Mouse (Mus musculus) testis, adult 2 months (tissue): ENCODE measurements at regions not wholly inside any gene's neighbourhood (a gene's known extent, or its start where the extent isn't known, plus 50 kb on each side); places are given as distances from the start of the nearest gene placed in this dataset.

ENCODE experiments used
- H3K27ac ChIP-seq: fragments of 200-500 bp; 2 replicates; pipeline ENCODE4 v1.5.1; 2012; ENCODE audit warnings: low read depth, low read length; ENCODE audit not compliant: control insufficient read depth, insufficient read depth
- H3K27me3 ChIP-seq: fragments of 200-500 bp; 2 replicates; pipeline ENCODE4 v1.6.1; 2012; ENCODE audit warnings: mild to moderate bottlenecking, low read length, moderate library complexity; ENCODE audit not compliant: control insufficient read depth, insufficient read depth
- H3K36me3 ChIP-seq: fragments of 200-500 bp; 2 replicates; pipeline ENCODE4 v1.6.1; 2012; ENCODE audit warnings: mild to moderate bottlenecking, low read length; ENCODE audit not compliant: control insufficient read depth, insufficient read depth
- H3K4me1 ChIP-seq: fragments of 200-500 bp; 2 replicates; pipeline ENCODE4 v1.6.1; 2012; ENCODE audit warnings: low read length; ENCODE audit not compliant: control insufficient read depth, insufficient read depth
- H3K4me3 ChIP-seq: fragments of 200-500 bp; 2 replicates; pipeline ENCODE4 v1.5.1; 2012; ENCODE audit warnings: low read depth, mild to moderate bottlenecking, low read length, moderate library complexity, mixed read lengths; ENCODE audit not compliant: control insufficient read depth
- CTCF ChIP-seq: fragments of 200-500 bp; IDR thresholded peaks from 2 replicates; pipeline ENCODE4 v1.5.1; 2012; ENCODE audit warnings: low read depth, mild to moderate bottlenecking, inconsistent platforms, low read length, moderate library complexity; ENCODE audit not compliant: control insufficient read depth, insufficient read depth, insufficient replicate concordance
- POLR2A ChIP-seq: fragments of 200-500 bp; IDR thresholded peaks from 2 replicates; pipeline ENCODE4 v1.6.1; 2012; ENCODE audit warnings: low read depth, mild to moderate bottlenecking, inconsistent platforms, low read length, moderate library complexity; ENCODE audit not compliant: control insufficient read depth

DNA sequence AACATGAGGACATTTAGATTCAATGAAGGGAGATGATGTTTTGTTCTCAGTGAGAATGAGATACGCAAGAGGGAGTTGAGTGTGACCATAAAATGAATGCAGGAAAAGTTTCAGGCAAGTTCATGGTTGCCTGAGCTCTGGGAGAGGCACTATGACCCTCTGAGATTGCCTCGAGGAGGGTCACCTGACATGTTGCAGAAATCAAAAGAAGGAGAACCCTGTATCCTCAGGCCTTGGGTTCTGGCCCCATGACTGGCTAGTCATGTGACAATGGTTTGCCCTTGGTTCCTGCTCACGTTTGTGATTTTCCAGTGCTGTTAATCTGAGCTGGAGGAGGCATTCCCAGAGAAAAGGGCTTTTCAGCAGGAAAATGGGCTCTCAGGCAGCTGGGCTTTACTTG, 98.9 kb downstream of the Mab21l3 start:
- no peak for TF ChIP-seq CTCF
- TF ChIP-seq POLR2A = no peak
- Histone ChIP-seq H3K36me3 (no peaks in the 10 kb centered on the region), H3K4me1 (no peaks in the 10 kb centered on the region), H3K27me3 (no peaks in the 10 kb centered on the region), H3K27ac (no peak overlapping the region), H3K4me3 (no peak overlapping the region)

DNA sequence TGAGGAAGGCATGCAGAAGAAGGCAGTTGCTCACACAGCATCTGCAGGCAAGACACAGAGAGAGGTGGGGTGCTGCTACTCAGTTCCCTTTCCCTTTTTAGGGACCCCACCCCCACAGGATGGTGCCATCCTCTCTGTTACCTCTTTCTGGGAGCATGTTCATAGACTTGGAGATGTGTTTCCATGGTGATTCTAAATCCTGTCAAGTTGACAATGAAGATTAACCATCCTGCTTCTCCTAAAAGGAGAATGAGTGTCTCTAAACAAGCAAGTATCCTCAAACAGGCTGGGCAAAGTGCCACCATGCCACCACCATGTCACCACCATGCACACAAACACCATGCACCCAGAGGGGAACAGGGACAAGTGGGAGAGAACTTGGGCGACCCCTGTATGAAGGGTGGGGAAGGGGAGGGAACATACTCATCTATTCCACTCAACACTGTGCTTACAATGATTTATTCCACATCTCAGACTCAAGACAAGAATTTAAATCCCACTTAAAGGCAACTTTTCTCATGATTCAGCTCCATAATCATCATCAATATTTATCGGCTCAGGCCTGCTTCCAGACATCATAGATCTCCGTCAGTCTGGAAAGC, 99.6 kb downstream of the Mab21l3 start:
- Histone ChIP-seq H3K36me3 (no peaks in the 10 kb centered on the region), H3K27ac (no peak overlapping the region), H3K4me1 (no peaks in the 10 kb centered on the region), H3K27me3 (no peaks in the 10 kb centered on the region), H3K4me3 (no peak overlapping the region)
- TF ChIP-seq CTCF (no peak), POLR2A (no peak)

DNA sequence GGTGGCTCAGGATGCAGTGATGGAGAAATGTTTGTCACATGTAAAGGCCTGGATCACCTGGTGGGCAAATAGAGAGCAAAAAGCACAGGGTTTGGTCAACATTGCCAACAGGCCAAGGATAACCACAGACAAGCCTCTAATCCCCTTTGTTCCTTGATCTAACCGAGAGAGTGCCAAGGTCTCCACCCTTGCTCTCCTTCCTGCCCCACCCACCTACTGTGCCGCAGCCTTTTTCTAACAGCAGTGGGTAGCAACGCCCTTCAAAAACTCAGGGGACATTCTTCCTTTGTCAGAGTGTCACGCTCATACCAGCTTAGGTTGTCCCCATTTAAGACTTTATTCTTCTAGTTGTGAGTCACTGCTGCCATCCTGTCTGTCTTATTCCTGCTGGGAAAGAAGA, 100.6 kb downstream of the Mab21l3 start:
- Histone ChIP-seq H3K4me3 (no peak overlapping the region), H3K4me1 (no peaks in the 10 kb centered on the region), H3K36me3 (no peaks in the 10 kb centered on the region), H3K27me3 (no peaks in the 10 kb centered on the region), H3K27ac (no peak overlapping the region)
- TF ChIP-seq POLR2A = no peak
- no peak for TF ChIP-seq CTCF

DNA sequence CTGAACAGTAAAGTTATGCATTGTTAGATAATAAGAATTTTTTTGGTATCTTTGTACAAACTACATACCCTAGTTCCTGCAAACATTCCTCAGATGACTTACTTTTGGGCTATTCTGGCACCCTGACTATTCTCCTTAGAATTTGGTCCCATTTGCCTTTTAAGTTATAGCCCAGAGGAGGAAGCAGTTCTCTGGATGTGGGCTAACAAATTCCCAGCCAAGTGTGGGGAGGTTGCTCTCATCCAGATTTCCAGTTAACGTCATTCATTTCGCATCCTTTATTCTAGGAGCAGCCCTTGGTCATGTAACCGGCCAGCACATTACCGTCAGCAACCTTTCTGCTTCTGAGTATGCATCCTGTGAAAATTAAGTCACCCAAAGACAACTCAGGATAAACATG, 107.9 kb downstream of the Mab21l3 start:
- Histone ChIP-seq H3K4me3 (no peak overlapping the region), H3K4me1 (no peaks in the 10 kb centered on the region), H3K27me3 (no peaks in the 10 kb centered on the region), H3K27ac (no peak overlapping the region), H3K36me3 (no peaks in the 10 kb centered on the region)
- TF ChIP-seq CTCF (no peak), POLR2A (no peak)

DNA sequence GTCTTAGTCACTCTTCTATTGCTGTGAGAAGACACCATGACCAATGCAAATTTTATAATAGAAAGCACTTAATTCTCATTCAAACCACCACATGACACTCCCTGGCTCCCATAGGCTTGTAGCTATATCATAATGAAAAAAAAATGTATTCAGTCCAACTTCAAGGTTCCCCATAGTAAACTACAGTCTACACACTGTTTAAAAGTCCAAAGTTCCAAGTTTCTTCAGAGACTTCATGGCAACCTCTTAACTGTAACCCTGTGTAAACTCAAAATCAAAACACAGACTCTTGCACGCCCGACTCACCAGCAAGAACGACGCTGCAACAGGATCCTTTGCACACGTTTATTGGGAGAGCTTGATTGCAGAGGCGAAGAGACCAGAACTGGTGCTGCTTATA, 111.6 kb downstream of the Mab21l3 start:
- no peaks in the 10 kb centered on the region for H3K36me3 ChIP-seq
- H3K27me3 ChIP-seq = no peaks in the 10 kb centered on the region
- H3K4me1 ChIP-seq = no peaks in the 10 kb centered on the region
- no peak overlapping the region for H3K27ac ChIP-seq
- TF ChIP-seq POLR2A = no peak
- no peak for TF ChIP-seq CTCF
- H3K4me3 ChIP-seq = no peak overlapping the region

- no peaks in the 10 kb centered on the region for H3K4me1 ChIP-seq
- no peaks in the 10 kb centered on the region for H3K27me3 ChIP-seq
- no peak for TF ChIP-seq POLR2A
- no peak for TF ChIP-seq CTCF
- no peaks in the 10 kb centered on the region for H3K36me3 ChIP-seq
- no peak overlapping the region for H3K27ac ChIP-seq
- no peak overlapping the region for H3K4me3 ChIP-seq
Measured at GRCm38 (mm10) chr3:101729044-101729443, 119.7 kb downstream of the Mab21l3 start.

- Histone ChIP-seq H3K36me3 (no peaks in the 10 kb centered on the region), H3K4me1 (no peaks in the 10 kb centered on the region), H3K4me3 (no peak overlapping the region), H3K27me3 (no peaks in the 10 kb centered on the region), H3K27ac (no peak overlapping the region)
- TF ChIP-seq POLR2A = no peak
- TF ChIP-seq CTCF = no peak
Measured at GRCm38 (mm10) chr3:101722926-101723325, 118.4 kb upstream of the Atp1a1 start.

GRCm38 (mm10) chr3:101722001-101722400, 117.5 kb upstream of the Atp1a1 start:
- Histone ChIP-seq H3K27me3 (no peaks in the 10 kb centered on the region), H3K27ac (no peak overlapping the region), H3K4me1 (no peaks in the 10 kb centered on the region), H3K36me3 (no peaks in the 10 kb centered on the region), H3K4me3 (no peak overlapping the region)
- TF ChIP-seq CTCF (no peak), POLR2A (no peak)
